In the genomic region with DNA sequence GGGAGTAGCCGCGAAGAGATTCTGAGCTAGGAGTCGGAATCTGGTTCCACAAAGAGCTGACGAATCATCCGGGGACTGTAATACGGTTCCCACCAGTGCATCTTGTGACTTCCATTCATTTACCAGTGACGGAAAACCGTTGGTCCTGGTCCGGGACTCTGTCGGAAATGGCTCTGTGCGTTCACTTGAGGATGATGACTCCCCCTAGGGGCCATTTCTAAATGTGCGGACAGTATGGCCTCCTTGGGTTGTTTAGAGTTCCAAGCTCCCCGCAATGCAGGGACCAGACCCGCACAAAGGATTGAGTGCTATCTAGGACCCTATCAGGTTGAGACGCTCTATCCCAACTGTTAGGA, we compare ENCODE assay signal across 8 mouse cellular contexts. TPM values are rescaled to one million over a fixed set of nuclear protein-coding genes. Genes with fewer than 3 reads are reported as not detected.
DNase-seq lines count a peak whose midpoint lies in the region; ATAC-seq lines count a peak whose summit lies in the region.

A gene (minus strand): TSS at position 155 of the 356 bp plus-strand sequence.

- peak within 1 kb of the TSS; percentile 46 for H3K4me3 ChIP-seq in hindbrain, embryonic 14.5 days (replicated peaks; ENCODE audit: low read length)

- H3K36me3 ChIP-seq in hindbrain, embryonic 14.5 days (replicated peaks; ENCODE audit: control insufficient read depth, insufficient read depth), result peaks cover 13% of the 10 kb centered on the region; the same call in 1 of the 2 replicates

- H3K4me2 ChIP-seq in hindbrain, embryonic 14.5 days (replicated peaks), result peak within 1 kb of the TSS; percentile 76

- WGBS in hindbrain, embryonic 14.5 days, result under 1% methylated on average over 15 of the region's 15 CpGs

- peaks cover 10% of the 10 kb centered on the region for H3K4me1 ChIP-seq in hindbrain, embryonic 14.5 days (replicated peaks; ENCODE audit: control insufficient read depth, insufficient read depth, low read length)

- peak; percentile 84 for DNase-seq in WW6 (ENCODE audit: low read depth, low spot score)
- peak; percentile 91 to 93 for DNase-seq in cerebellum, postnatal 10 days
- DNase-seq in frontal cortex, postnatal 14 days (ENCODE audit: low spot score in 2 of 2), result peak; percentile 75 to 77
- peak; percentile 90 for DNase-seq in hindbrain, embryonic 14.5 days (ENCODE audit: low spot score)
- DNase-seq in layer of hippocampus, postnatal 25 days (ENCODE audit: extremely low spot score in 1 of 2, low spot score in 1 of 2), result peak in 1 of 2 experiments; percentile 68
- peak; percentile 89 for DNase-seq in lung, postnatal 25 days (ENCODE audit: low spot score)
- DNase-seq in retina, postnatal 7 days (ENCODE audit: low read depth, low spot score), result peak; percentile 82
- DNase-seq in urinary bladder, postnatal 14 days (ENCODE audit: low spot score), result peak; percentile 81

- H3K27me3 ChIP-seq in hindbrain, embryonic 14.5 days (ENCODE audit: control insufficient read depth, insufficient read depth, low read length), result no peaks in the 10 kb centered on the region

- peak within 1 kb of the TSS; percentile 96 for H3K27ac ChIP-seq in hindbrain, embryonic 14.5 days

- no peaks in the 10 kb centered on the region for H3K9me3 ChIP-seq in hindbrain, embryonic 14.5 days (ENCODE audit: control insufficient read depth, low read length)

- H3K9ac ChIP-seq in hindbrain, embryonic 14.5 days, result peak within 1 kb of the TSS; percentile 73

- ATAC-seq in hindbrain, embryonic 14.5 days (ENCODE audit: low FRiP score), result peak; percentile 76

RNA-seq across cellular contexts. Expression of the gene that starts here (rescaled TPM):
- polyA plus RNA-seq in hindbrain, embryonic 14.5 days (2014; fragmentation: Nextera tagmentation; extraction: Ambion mirVana), result 114 and 117 TPM in 2 replicates
- 10 to 100 TPM; 75.5 to 76.1 TPM for total RNA-seq in layer of hippocampus, postnatal 25 days (2021)
